Mouse (Mus musculus) forebrain, postnatal 0 days (tissue): Measurements from ENCODE around the gene Casp3. TPM values are rescaled to one million over a fixed set of nuclear protein-coding genes. Genes with fewer than 3 reads are reported as not detected.

Experiments used
- ATAC-seq: fragments of 200-750 bp; cut with Nextera tagmentation; 2 replicates; pipeline ENCODE4 v1.8.0; 2017; ENCODE audit warnings: mild to moderate bottlenecking, moderate library complexity
- DNase-seq: peaks from one replicate; pipeline ENCODE4 v3.0.0-alpha.2; 2015
- H3K27ac ChIP-seq: fragments of 300-500 bp; sonication (generic); 2 replicates; pipeline ENCODE4 v1.5.1; 2014; ENCODE audit warnings: low read depth, mild to moderate bottlenecking, antibody characterized with exemption, low read length, moderate library complexity, mixed read lengths
- H3K27me3 ChIP-seq: fragments of 300-500 bp; sonication (generic); 2 replicates; pipeline ENCODE4 v1.6.1; 2014; ENCODE audit warnings: mild to moderate bottlenecking, low read length, mixed read lengths; ENCODE audit not compliant: insufficient read depth
- H3K36me3 ChIP-seq: fragments of 300-500 bp; sonication (generic); 2 replicates; pipeline ENCODE4 v1.6.1; 2014; ENCODE audit warnings: mild to moderate bottlenecking, moderate library complexity; ENCODE audit not compliant: insufficient read depth
- H3K4me1 ChIP-seq: fragments of 300-500 bp; sonication (generic); 2 replicates; pipeline ENCODE4 v1.6.1; 2014; ENCODE audit warnings: antibody characterized with exemption; ENCODE audit not compliant: insufficient read depth
- H3K4me2 ChIP-seq: fragments of 300-500 bp; sonication (generic); 2 replicates; pipeline ENCODE4 v1.6.1; 2014; ENCODE audit warnings: low read depth, mild to moderate bottlenecking, moderate library complexity
- H3K4me3 ChIP-seq: fragments of 300-500 bp; sonication (generic); 2 replicates; pipeline ENCODE4 v1.5.1; 2014; ENCODE audit warnings: low read depth, low read length, mixed read lengths
- H3K9ac ChIP-seq: fragments of 300-500 bp; sonication (generic); 2 replicates; pipeline ENCODE4 v1.6.1; 2014; ENCODE audit warnings: mild to moderate bottlenecking
- H3K9me3 ChIP-seq: fragments of 300-500 bp; sonication (generic); 2 replicates; pipeline ENCODE4 v1.6.1; 2016; ENCODE audit warnings: low read length
- CTCF ChIP-seq: sonication (generic); IDR thresholded peaks from 2 replicates; pipeline ENCODE4 v1.5.1; 2016; ENCODE audit warnings: antibody characterized with exemption, control low read depth, low read depth
- WGBS: fragments of 180-500 bp; shearing (Covaris S2); extraction: QIAGEN DNeasy Blood & Tissue Kit; methylation state at CpG from one replicate; pipeline ENCODE4 v1.1.7; 2014; 5-methylcytosine and 5-hydroxymethylcytosine counted together
- polyA plus RNA-seq: library from polyadenylated mRNA; unstranded; fragments of >200 nt; fragmentation: Nextera tagmentation; extraction: Ambion mirVana; gene quantifications from 2 replicates; pipeline ENCODE4 v1.2.1, GENCODE M21; 2015
- total RNA-seq: library from RNA; depleted of rRNA; stranded (reverse); fragments of >200 nt; gene quantifications from 2 replicates; pipeline ENCODE4 v1.2.3, GENCODE M21; 2014

Casp3 gene
- total and polyA plus RNA-seq, 2 experiments from 2014 or later, result 232 to 271 TPM

DNA sequence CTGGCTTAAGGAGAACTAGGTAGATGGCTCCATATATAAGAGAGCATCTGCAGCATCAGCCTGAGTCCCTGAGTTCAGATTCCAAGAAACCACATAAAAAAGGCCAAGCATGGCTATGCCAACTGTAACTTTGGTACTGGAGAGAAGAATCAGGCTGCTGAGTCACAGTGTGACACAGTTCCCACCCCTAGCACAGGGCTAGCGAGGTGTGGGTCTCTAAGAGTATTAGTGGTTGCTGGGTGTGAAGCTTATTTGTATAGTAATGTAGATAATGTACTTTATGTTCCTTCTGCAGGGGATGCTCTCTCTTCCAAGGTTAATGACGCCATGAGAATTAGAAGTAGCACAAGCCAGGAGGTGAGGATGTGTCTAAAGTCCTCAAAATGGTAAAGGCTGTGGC, 20.6 kb upstream of the Casp3 start:
- WGBS, result 95% methylated on average over 2 of the region's 2 CpGs

DNA sequence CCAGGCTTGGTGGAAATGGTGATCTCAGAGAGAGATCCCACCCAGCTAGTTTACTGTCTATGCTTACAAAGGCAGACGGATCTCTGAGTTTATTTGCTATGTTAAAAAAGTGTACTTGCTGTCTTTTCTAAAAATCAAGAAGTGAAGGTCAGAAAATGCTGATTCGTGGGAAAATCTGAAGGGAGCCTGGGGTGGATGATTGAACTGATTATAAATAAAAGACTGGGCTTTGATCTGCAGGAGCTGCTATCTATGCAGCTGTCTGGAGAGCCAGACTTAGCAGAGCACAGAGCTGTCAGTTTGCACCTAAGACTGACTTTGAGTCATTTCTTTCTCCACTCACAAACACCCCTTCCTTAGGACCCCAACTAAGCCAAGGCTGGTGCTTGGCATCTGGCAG, 19.7 kb upstream of the Casp3 start:
- no peak for DNase-seq
- H3K9me3 ChIP-seq, result no peaks in the 10 kb centered on the region
- no peak for ATAC-seq
- no peak overlapping the region for H3K27ac ChIP-seq
- TF ChIP-seq CTCF, result no peak
- H3K27me3 ChIP-seq, result no peaks in the 10 kb centered on the region
- no peaks in the 10 kb centered on the region for H3K36me3 ChIP-seq
- H3K4me3 ChIP-seq, result no peak overlapping the region
- no peak overlapping the region for H3K4me2 ChIP-seq
- H3K4me1 ChIP-seq, result no peaks in the 10 kb centered on the region
- WGBS, result 76% methylated on average over 2 of the region's 2 CpGs
- no peak overlapping the region for H3K9ac ChIP-seq

More for the DNA sequence above, 20.6 kb upstream of the Casp3 start:
- Histone ChIP-seq H3K27me3 (no peaks in the 10 kb centered on the region), H3K4me1 (no peaks in the 10 kb centered on the region), H3K27ac (no peak overlapping the region), H3K4me2 (no peak overlapping the region), H3K36me3 (no peaks in the 10 kb centered on the region), H3K9me3 (no peaks in the 10 kb centered on the region), H3K9ac (no peak overlapping the region), H3K4me3 (no peak overlapping the region)
- no peak for ATAC-seq
- no peak for DNase-seq
- no peak for TF ChIP-seq CTCF

DNA sequence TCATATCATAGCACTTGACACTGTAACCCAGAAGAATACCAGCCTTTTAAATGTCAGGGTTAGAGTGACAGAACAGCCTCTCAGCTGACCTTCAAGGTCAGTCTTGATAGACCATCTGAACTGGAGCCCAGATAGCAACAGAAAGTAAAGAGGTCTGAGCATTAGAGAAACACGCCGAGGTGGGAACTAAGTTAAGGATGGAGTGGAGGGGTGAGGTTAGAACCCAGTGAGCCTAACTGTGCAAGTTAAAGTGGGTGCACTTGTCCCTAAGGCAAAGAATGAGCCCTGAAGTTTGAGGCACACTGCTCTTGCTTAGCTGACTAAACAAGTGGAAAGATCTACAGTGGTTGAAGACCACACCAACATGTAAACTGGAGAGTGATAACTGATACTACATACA, 19.0 kb upstream of the Casp3 start:
- Histone ChIP-seq H3K27me3 (no peaks in the 10 kb centered on the region), H3K4me3 (no peak overlapping the region), H3K27ac (no peak overlapping the region), H3K4me2 (no peak overlapping the region), H3K9ac (no peak overlapping the region), H3K9me3 (no peaks in the 10 kb centered on the region), H3K4me1 (no peaks in the 10 kb centered on the region), H3K36me3 (no peaks in the 10 kb centered on the region)
- no peak for DNase-seq
- WGBS, result 92% methylated on average over 2 of the region's 2 CpGs
- no peak for ATAC-seq
- TF ChIP-seq CTCF, result no peak

DNA sequence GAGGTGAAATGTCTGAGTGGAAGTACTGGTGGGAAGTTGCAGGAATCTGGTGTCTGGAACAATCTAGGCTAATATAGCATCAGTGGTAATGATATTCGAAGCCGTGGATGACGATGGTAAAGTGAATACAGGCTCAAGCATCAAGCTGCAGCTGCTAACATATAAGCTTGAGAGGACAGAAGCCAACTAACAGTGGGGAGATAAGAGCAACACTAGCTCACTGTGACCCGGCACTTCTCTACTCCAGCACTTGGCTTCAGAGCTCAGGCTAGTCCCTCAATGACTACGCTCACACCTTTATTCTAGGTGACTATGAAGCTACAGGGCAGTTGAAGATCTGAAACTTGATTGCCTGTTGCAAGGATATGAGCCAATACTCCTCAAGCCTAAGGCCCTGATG, 18.3 kb upstream of the Casp3 start:
- Histone ChIP-seq H3K9ac (no peak overlapping the region), H3K9me3 (no peaks in the 10 kb centered on the region), H3K4me3 (no peak overlapping the region), H3K4me1 (no peaks in the 10 kb centered on the region), H3K36me3 (no peaks in the 10 kb centered on the region), H3K27ac (no peak overlapping the region), H3K27me3 (no peaks in the 10 kb centered on the region), H3K4me2 (no peak overlapping the region)
- WGBS, result 92% methylated on average over 5 of the region's 5 CpGs
- ATAC-seq (no peak), DNase-seq (no peak)
- TF ChIP-seq CTCF, result no peak

DNA sequence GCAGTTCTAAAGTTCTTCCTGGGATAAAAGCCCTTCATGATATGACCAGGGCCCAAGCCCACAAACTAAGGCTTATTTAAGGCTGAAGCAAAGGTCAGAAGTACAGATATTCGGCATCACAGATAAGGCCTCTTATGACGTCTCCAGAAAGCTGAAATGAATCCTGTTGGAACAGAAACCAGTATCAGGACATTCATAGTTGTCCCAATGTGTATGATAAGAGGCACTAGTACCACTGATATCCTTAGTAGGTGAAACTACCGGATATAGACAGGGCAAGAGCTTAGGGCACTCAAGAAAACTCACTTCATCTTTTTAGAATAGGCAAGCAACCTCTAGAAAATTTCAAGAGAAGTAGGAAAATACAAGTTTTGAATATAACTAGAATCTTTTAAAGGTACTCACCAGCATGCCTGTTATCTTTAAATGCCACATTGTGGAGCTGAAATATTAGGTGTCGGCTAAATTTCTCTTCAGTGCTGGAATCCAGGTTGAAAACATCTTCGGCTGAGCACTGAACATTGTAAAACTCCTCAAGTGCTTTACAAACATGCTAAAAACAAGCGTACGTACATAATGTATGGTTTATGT, 17.7 kb upstream of the Casp3 start:
- H3K4me1 ChIP-seq, result no peaks in the 10 kb centered on the region
- DNase-seq (no peak), ATAC-seq (no peak)
- no peak overlapping the region for H3K9ac ChIP-seq
- H3K4me3 ChIP-seq, result no peak overlapping the region
- TF ChIP-seq CTCF, result no peak
- H3K36me3 ChIP-seq, result no peaks in the 10 kb centered on the region
- no peak overlapping the region for H3K27ac ChIP-seq
- H3K27me3 ChIP-seq, result no peaks in the 10 kb centered on the region
- WGBS, result 94% methylated on average over 7 of the region's 7 CpGs
- H3K9me3 ChIP-seq, result no peaks in the 10 kb centered on the region
- H3K4me2 ChIP-seq, result no peak overlapping the region

DNA sequence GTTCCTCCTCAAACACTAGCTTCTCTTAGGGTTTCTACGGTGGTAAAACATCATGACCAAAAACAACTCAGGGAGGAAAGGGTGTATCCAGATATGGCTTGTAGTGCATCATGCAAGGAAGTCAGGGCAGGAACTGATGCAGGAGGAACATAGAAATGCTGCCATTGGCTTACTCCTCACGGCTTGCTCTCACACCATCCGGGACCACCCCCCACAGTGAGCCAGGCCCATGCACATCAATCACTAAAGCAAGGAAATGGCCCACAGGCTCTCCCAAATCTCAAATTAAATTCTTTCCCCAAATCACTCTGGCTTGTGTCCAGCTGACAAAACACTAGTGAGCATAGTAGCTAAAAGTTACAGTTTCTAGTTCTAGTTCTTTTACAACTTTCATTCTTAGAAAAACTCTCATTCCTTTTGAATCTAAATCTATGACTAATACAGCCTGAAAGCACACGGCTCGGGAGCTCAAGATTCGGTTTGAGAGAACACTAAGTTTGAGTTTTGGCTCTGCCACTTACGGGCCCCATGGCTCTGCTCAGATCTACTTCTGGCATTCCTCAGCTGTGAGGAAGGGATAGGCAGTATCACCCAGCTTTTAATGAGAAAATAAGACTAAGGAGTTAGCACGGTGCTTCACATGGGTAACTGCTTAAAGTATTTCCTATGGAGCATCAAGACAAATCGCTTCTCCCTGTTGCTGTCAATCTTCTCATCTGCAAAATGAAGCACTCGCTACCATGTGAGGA, 16.0 kb upstream of the Casp3 start:
- 72% methylated on average over 10 of the region's 10 CpGs for WGBS
- no peak for ATAC-seq
- no peak for TF ChIP-seq CTCF

DNA sequence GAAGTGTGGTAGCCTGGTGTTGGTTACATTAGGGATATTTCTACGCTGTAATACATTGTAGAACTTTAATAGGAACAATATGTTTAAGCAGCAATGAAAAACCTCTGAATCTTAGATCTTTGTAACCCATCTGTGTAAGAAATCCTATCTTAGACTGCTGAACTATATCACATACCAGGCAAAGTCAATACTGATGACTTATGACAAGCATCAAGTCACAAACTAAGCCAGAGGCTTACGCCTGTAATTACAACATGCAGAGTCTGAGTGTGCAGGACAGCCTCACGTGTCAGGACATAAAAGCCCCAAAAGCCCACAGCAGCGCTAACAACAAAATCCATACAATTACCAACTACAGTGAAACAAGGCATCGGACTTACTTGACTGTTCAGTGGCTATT, 13.5 kb upstream of the Casp3 start:
- no peak for ATAC-seq
- H3K9ac ChIP-seq, result no peak overlapping the region
- no peak for TF ChIP-seq CTCF
- no peaks in the 10 kb centered on the region for H3K9me3 ChIP-seq
- H3K4me2 ChIP-seq, result no peak overlapping the region
- H3K36me3 ChIP-seq, result peaks cover 3% of the 10 kb centered on the region; the same call in 1 of the 2 replicates
- H3K27me3 ChIP-seq, result no peaks in the 10 kb centered on the region
- no peak for DNase-seq
- no peak overlapping the region for H3K4me3 ChIP-seq
- H3K27ac ChIP-seq, result no peak overlapping the region
- H3K4me1 ChIP-seq, result no peaks in the 10 kb centered on the region
- WGBS, result 89% methylated on average over 5 of the region's 5 CpGs

More for the DNA sequence above, 16.0 kb upstream of the Casp3 start:
- H3K27ac ChIP-seq, result no peak overlapping the region
- no peak overlapping the region for H3K4me3 ChIP-seq
- H3K9me3 ChIP-seq, result no peaks in the 10 kb centered on the region
- no peak overlapping the region for H3K4me2 ChIP-seq
- DNase-seq, result no peak
- no peaks in the 10 kb centered on the region for H3K4me1 ChIP-seq
- no peaks in the 10 kb centered on the region for H3K36me3 ChIP-seq
- no peaks in the 10 kb centered on the region for H3K27me3 ChIP-seq
- H3K9ac ChIP-seq, result no peak overlapping the region
